Mouse (Mus musculus) liver, embryonic 14.5 days (tissue): ENCODE results near the gene Fastk. TPM values are rescaled to one million over a fixed set of nuclear protein-coding genes. Genes with fewer than 3 reads are reported as not detected.

Experiments
- ATAC-seq: fragments of 200-750 bp; cut with Nextera tagmentation; 2 replicates; pipeline ENCODE4 v1.8.0; 2017; ENCODE audit warnings: moderate number of reproducible peaks, mild to moderate bottlenecking, moderate library complexity; ENCODE audit not compliant: insufficient read depth
- DNase-seq, 3 experiments: peaks; one replicate each; pipeline ENCODE4 v3.0.0-alpha.2; 2012 to 2013; ENCODE audit warnings: low read depth in 3 of 3, low spot score in 3 of 3
- H3K27ac ChIP-seq: fragments of 300-500 bp; sonication (generic); 2 replicates; pipeline ENCODE4 v1.5.1; 2014; ENCODE audit warnings: moderate library complexity, mild to moderate bottlenecking, control low read depth, inconsistent platforms
- H3K27me3 ChIP-seq: fragments of 300-500 bp; sonication (generic); 2 replicates; pipeline ENCODE4 v1.6.1; 2014; ENCODE audit warnings: mild to moderate bottlenecking, low read length, moderate library complexity; ENCODE audit not compliant: control insufficient read depth, insufficient read depth
- H3K36me3 ChIP-seq: fragments of 300-500 bp; sonication (generic); replicated peaks from 2 replicates; pipeline ENCODE4 v1.6.1; 2014; ENCODE audit warnings: low read depth; ENCODE audit not compliant: control insufficient read depth, insufficient read depth
- H3K4me1 ChIP-seq, 2 experiments: fragments of 200-500 bp in 1 of 2; fragments of 300-500 bp in 1 of 2; sonication (generic) in 1 of 2; replicated peaks; 2 replicates each; pipeline ENCODE4 v1.6.1; 2012 to 2014; ENCODE audit warnings: antibody characterized with exemption in 1 of 2, inconsistent platforms in 1 of 2, low read length in 1 of 2; ENCODE audit not compliant: control insufficient read depth in 2 of 2, insufficient read depth in 2 of 2
- H3K4me2 ChIP-seq: fragments of 300-500 bp; sonication (generic); 2 replicates; pipeline ENCODE4 v1.6.1; 2014; ENCODE audit warnings: low read depth, mild to moderate bottlenecking, control low read depth, moderate library complexity
- H3K4me3 ChIP-seq, 2 experiments: fragments of 200-500 bp in 1 of 2; fragments of 300-500 bp in 1 of 2; sonication (generic) in 1 of 2; 2 replicates each; pipeline ENCODE4 v1.5.1; 2012 to 2014; ENCODE audit warnings: low read depth in 2 of 2, low read length in 2 of 2, mild to moderate bottlenecking in 2 of 2, control low read depth in 1 of 2, inconsistent platforms in 1 of 2, moderate library complexity in 1 of 2; ENCODE audit not compliant: insufficient read depth in 1 of 2
- H3K9ac ChIP-seq: fragments of 300-500 bp; sonication (generic); replicated peaks from 2 replicates; pipeline ENCODE4 v1.6.1; 2014; ENCODE audit warnings: mild to moderate bottlenecking, control low read depth, moderate library complexity
- H3K9me3 ChIP-seq: fragments of 300-500 bp; sonication (generic); 2 replicates; pipeline ENCODE4 v1.6.1; 2016; ENCODE audit warnings: low read length, mixed read lengths; ENCODE audit not compliant: control insufficient read depth
- CTCF ChIP-seq: IDR thresholded peaks from 2 replicates; pipeline ENCODE4 v1.5.1; 2016; ENCODE audit warnings: antibody characterized with exemption, low read depth, control low read depth
- EP300 ChIP-seq: IDR thresholded peaks from 2 replicates; pipeline ENCODE4 v1.6.1; 2016; ENCODE audit warnings: antibody characterized with exemption, low read depth
- WGBS: fragments of 180-500 bp; shearing (Covaris S2); extraction: QIAGEN DNeasy Blood & Tissue Kit; methylation state at CpG from one replicate; pipeline ENCODE4 v1.1.7; 2014; ENCODE audit not compliant: insufficient replicate concordance; 5-methylcytosine and 5-hydroxymethylcytosine counted together
- polyA plus RNA-seq, 2 experiments: library from polyadenylated mRNA; depleted of rRNA in 1 of 2; stranded (reverse) in 1 of 2; unstranded in 1 of 2; fragments of >200 nt; fragmentation: Nextera tagmentation in 1 of 2; extraction: Ambion mirVana in 1 of 2; gene quantifications; 2 replicates each; pipeline versions ENCODE4 v1.2.1 to v1.2.3; 2012 to 2014

Gene Fastk
- polyA plus RNA-seq, 2 experiments = 40.8 to 59.9 TPM

- H3K27ac ChIP-seq = no peak overlapping the region
- WGBS = 33% methylated on average over 5 of the region's 5 CpGs
- H3K4me2 ChIP-seq = peak overlapping the region; percentile 100
- H3K4me1 ChIP-seq = peaks cover 19 to 22% of the 10 kb centered on the region in 2 experiments
- no peaks in the 10 kb centered on the region; the same call in 1 of the 2 replicates for H3K36me3 ChIP-seq
- DNase-seq = no peak
- TF ChIP-seq CTCF (peak; percentile 22; the same call in 1 of the 2 replicates), EP300 (no peak)
- peak overlapping the region; percentile 89 for H3K9ac ChIP-seq
- H3K4me3 ChIP-seq = peak overlapping the region; percentile 90 to 94
- H3K27me3 ChIP-seq = no peaks in the 10 kb centered on the region
- H3K9me3 ChIP-seq = no peaks in the 10 kb centered on the region
- ATAC-seq = no peak
These were observed 8.3 kb upstream of the Fastk start for GRCm38 (mm10) chr5:24453283-24453984.

- DNase-seq (no peak), ATAC-seq (peak; percentile 1; the same call in 1 of the 2 replicates)
- Histone ChIP-seq H3K27me3 (no peaks in the 10 kb centered on the region), H3K9ac (peak overlapping the region; percentile 89), H3K4me1 (peaks cover 23 to 24% of the 10 kb centered on the region in 2 experiments), H3K27ac (peak overlapping the region; percentile 81), H3K9me3 (no peaks in the 10 kb centered on the region), H3K4me3 (peak overlapping the region; percentile 90 to 94), H3K4me2 (peak overlapping the region; percentile 100), H3K36me3 (no peaks in the 10 kb centered on the region; the same call in 1 of the 2 replicates)
- WGBS = 1% methylated on average over 29 of the region's 29 CpGs
- TF ChIP-seq CTCF = peak; percentile 3; the same call in 1 of the 2 replicates
- TF ChIP-seq EP300 = no peak
These were observed 7.7 kb upstream of the Fastk start for GRCm38 (mm10) chr5:24452691-24453233.

- Histone ChIP-seq H3K36me3 (no peaks in the 10 kb centered on the region), H3K9ac (peak within 1 kb of the TSS; percentile 89), H3K4me1 (peaks cover 24 to 27% of the 10 kb centered on the region in 2 experiments), H3K27ac (peak within 1 kb of the TSS; percentile 81), H3K27me3 (no peaks in the 10 kb centered on the region), H3K4me3 (peak within 1 kb of the TSS; percentile 90 to 94), H3K4me2 (peak within 1 kb of the TSS; percentile 100), H3K9me3 (no peaks in the 10 kb centered on the region)
- no peak for TF ChIP-seq EP300
- DNase-seq = no peak
- under 1% methylated on average over 71 of the region's 85 CpGs for WGBS
- peak; percentile 4 for ATAC-seq
These were observed 7.1 kb upstream of the Fastk start, which contains the start of gene Agap3 for GRCm38 (mm10) chr5:24452030-24452690. TSS of gene Agap3 (plus strand) at chr5:24452177.

DNA sequence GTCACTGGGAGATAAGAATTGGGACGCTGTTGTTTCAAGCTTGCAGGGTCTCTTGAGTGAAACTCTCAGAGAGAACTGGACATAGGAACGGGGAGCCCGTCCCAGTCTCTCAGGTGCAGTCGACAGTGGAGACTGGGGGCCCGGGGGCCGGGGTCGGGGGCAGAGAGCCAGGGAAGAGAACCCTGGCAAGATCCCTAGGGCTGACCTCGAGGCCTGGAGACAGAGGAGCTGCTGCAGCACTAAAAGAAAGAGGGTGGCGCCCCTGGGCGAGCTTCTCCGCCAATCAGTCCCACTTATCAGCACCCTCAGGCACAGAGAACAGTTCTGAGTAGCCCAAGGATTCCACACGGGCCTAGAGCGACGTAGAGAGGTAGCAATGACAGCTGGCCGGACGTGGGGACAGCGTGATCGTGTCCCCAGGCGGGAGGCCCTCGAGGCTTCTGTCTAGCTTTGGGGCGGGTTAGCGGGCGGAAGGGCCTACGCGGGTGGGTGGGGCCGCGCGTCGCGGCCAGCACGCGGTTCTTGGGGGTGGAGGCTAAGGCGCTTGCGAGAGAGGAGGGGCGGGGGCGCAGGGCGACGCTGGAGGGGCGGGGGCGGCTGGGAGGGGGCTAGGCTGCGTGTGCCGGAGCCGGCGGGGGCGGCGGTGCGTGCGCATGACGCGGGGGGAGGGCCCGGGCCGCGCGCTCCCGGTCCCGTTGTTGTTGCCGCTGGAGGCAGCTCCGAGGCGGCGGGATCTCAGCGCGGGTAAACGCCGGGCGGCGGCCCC lies 6.4 kb upstream of the Fastk start:
- no peaks in the 10 kb centered on the region for H3K36me3 ChIP-seq
- H3K4me1 ChIP-seq = peaks cover 28% of the 10 kb centered on the region in 2 experiments
- DNase-seq (peak; percentile 71 to 73 (median 71)), ATAC-seq (peak; percentile 78)
- H3K9ac ChIP-seq = peak overlapping the region; percentile 89
- H3K4me2 ChIP-seq = peak overlapping the region; percentile 100
- H3K9me3 ChIP-seq = no peaks in the 10 kb centered on the region
- H3K27ac ChIP-seq = peak overlapping the region; percentile 81
- 1% methylated on average over 51 of the region's 66 CpGs for WGBS
- no peaks in the 10 kb centered on the region for H3K27me3 ChIP-seq
- peak overlapping the region; percentile 90 to 94 for H3K4me3 ChIP-seq
- TF ChIP-seq EP300 (no peak), CTCF (no peak)
